ENCODE assay signal across 11 mouse cellular contexts in genomic region chr3:79903803-79904202, GRCm38 (mm10). TPM values are rescaled to one million over a fixed set of nuclear protein-coding genes. Genes with fewer than 3 reads are reported as not detected.
A peak's percentile ranks its signal among the peaks of the same experiment; 100 is the strongest.
DNase-seq lines count a peak whose midpoint lies in the region; ATAC-seq and TF ChIP-seq lines count a peak whose summit lies in the region.
"Had no signal": no experiment of that assay in that cellular context is flagged by ENCODE, and none has a peak within 500 bp of the region (broad histone marks: within the 10 kb centered on the region; RNA-seq: fewer than 3 reads in every experiment).

No protein-coding gene starts in this region.

- no peak for TF ChIP-seq POLR2A in liver, adult 2 months (IDR thresholded peaks at IDR 0.05; ENCODE audit: extremely low read depth, insufficient read depth, low read length)

- no peak for ATAC-seq in liver, postnatal 0 days
- peak; percentile 32; the same call in 1 of the 2 replicates for ATAC-seq in forebrain, postnatal 0 days
- peak; percentile 85 for ATAC-seq in hindbrain, postnatal 0 days
- ATAC-seq in activated CD4-positive, CD25-positive, alpha-beta regulatory T cell, adult 4 months: no peak
- no peak for ATAC-seq in CD4-positive, CD25-positive, alpha-beta regulatory T cell, adult 4 months
- ATAC-seq: inflammation-experienced regulatory T-cells, adult 6 months had no signal

- peak; percentile 24 for DNase-seq in adrenal gland, postnatal 14 days
- DNase-seq in adrenal gland, adult 2 months: no peak
- DNase-seq in liver, adult 2 months (ENCODE audit: extremely low read depth, low read depth, low spot score): peak; percentile 5
- DNase-seq in liver, postnatal 0 days: no peak
- DNase-seq in forebrain, postnatal 0 days: no peak
- DNase-seq in hindbrain, postnatal 0 days (ENCODE audit: low spot score): peak; percentile 62
- DNase-seq: cerebellum, adult 11 months had no signal

- no peak overlapping the region for H3K9ac ChIP-seq in liver, adult 2 months (ENCODE audit: low read depth, low read length)
- no peak overlapping the region for H3K9ac ChIP-seq in liver, postnatal 0 days (replicated peaks)
- H3K9ac ChIP-seq in forebrain, postnatal 0 days: no peak overlapping the region
- H3K9ac ChIP-seq in hindbrain, postnatal 0 days (replicated peaks; ENCODE audit: low read length): no peak overlapping the region
- H3K9ac ChIP-seq: limb, embryonic 15.5 days had no signal

- no peaks in the 10 kb centered on the region for H3K27me3 ChIP-seq in liver, adult 2 months (ENCODE audit: control insufficient read depth, insufficient read depth, low read length)
- H3K27me3 ChIP-seq in liver, postnatal 0 days (ENCODE audit: insufficient read depth, low read length): no peaks in the 10 kb centered on the region
- H3K27me3 ChIP-seq in forebrain, postnatal 0 days (ENCODE audit: insufficient read depth, low read length): no peaks in the 10 kb centered on the region
- no peaks in the 10 kb centered on the region for H3K27me3 ChIP-seq in hindbrain, postnatal 0 days (ENCODE audit: insufficient read depth, low read length)
- H3K27me3 ChIP-seq: limb, embryonic 15.5 days had no signal

- H3K79me2 ChIP-seq in liver, adult 2 months (ENCODE audit: control insufficient read depth, insufficient read depth, low read length): no peaks in the 10 kb centered on the region

- H3K4me1 ChIP-seq in liver, adult 2 months (ENCODE audit: control insufficient read depth, insufficient read depth, low read length): no peaks in the 10 kb centered on the region; the same call in 1 of the 2 replicates
- peaks cover 4% of the 10 kb centered on the region; the same call in 1 of the 2 replicates for H3K4me1 ChIP-seq in liver, postnatal 0 days (ENCODE audit: insufficient read depth)
- H3K4me1 ChIP-seq in forebrain, postnatal 0 days (ENCODE audit: insufficient read depth): no peaks in the 10 kb centered on the region
- 0 out of 2 replicates have a peak, but pooled peaks cover 9% of the 10 kb centered on the region for H3K4me1 ChIP-seq in hindbrain, postnatal 0 days (ENCODE audit: insufficient read depth, low read length)
- H3K4me1 ChIP-seq: limb, embryonic 15.5 days had no signal

- 75% methylated on average over 6 of the region's 6 CpGs for WGBS in liver, adult 2 months
- WGBS in liver, postnatal 0 days (ENCODE audit: insufficient replicate concordance): 72% methylated on average over 6 of the region's 6 CpGs
- WGBS in forebrain, postnatal 0 days: 23% methylated on average over 6 of the region's 6 CpGs
- 21% methylated on average over 6 of the region's 6 CpGs for WGBS in hindbrain, postnatal 0 days

- TF ChIP-seq EP300 in liver, postnatal 0 days (IDR thresholded peaks at IDR 0.05; ENCODE audit: low read depth): no peak

- H3K4me2 ChIP-seq in liver, postnatal 0 days (ENCODE audit: low read depth, low read length): no peak overlapping the region
- H3K4me2 ChIP-seq in forebrain, postnatal 0 days (ENCODE audit: low read depth): no peak overlapping the region
- no peak overlapping the region for H3K4me2 ChIP-seq in hindbrain, postnatal 0 days (ENCODE audit: low read depth, low read length)
- H3K4me2 ChIP-seq: limb, embryonic 15.5 days had no signal

- H3K4me3 ChIP-seq in liver, adult 2 months (ENCODE audit: insufficient read depth, low read depth, low read length): no peak overlapping the region
- no peak overlapping the region for H3K4me3 ChIP-seq in liver, postnatal 0 days (ENCODE audit: low read depth, low read length)
- no peak overlapping the region for H3K4me3 ChIP-seq in forebrain, postnatal 0 days (ENCODE audit: low read depth, low read length)
- no peak overlapping the region for H3K4me3 ChIP-seq in hindbrain, postnatal 0 days (ENCODE audit: low read length)
- H3K4me3 ChIP-seq: limb, embryonic 15.5 days had no signal

- no peaks in the 10 kb centered on the region for H3K36me3 ChIP-seq in liver, adult 2 months (ENCODE audit: control insufficient read depth, insufficient read depth, low read length)
- no peaks in the 10 kb centered on the region for H3K36me3 ChIP-seq in liver, postnatal 0 days (replicated peaks; ENCODE audit: insufficient read depth, low read length)
- no peaks in the 10 kb centered on the region for H3K36me3 ChIP-seq in forebrain, postnatal 0 days (ENCODE audit: insufficient read depth)
- no peaks in the 10 kb centered on the region for H3K36me3 ChIP-seq in hindbrain, postnatal 0 days (ENCODE audit: insufficient read depth, low read length)
- H3K36me3 ChIP-seq: limb, embryonic 15.5 days had no signal

- no peak for TF ChIP-seq CTCF in liver, adult 2 months (IDR thresholded peaks at IDR 0.05; ENCODE audit: low read depth, low read length)
- TF ChIP-seq CTCF in liver, postnatal 0 days (IDR thresholded peaks at IDR 0.05; ENCODE audit: low read depth): no peak
- no peak for TF ChIP-seq CTCF in forebrain, postnatal 0 days (IDR thresholded peaks at IDR 0.05; ENCODE audit: low read depth)
- no peak for TF ChIP-seq CTCF in hindbrain, postnatal 0 days (IDR thresholded peaks at IDR 0.05; ENCODE audit: low read depth)

- H3K27ac ChIP-seq in liver, adult 2 months (replicated peaks; ENCODE audit: insufficient read depth, low read depth, low read length): no peak overlapping the region
- no peak overlapping the region for H3K27ac ChIP-seq in liver, postnatal 0 days (ENCODE audit: low read depth)
- H3K27ac ChIP-seq in forebrain, postnatal 0 days (ENCODE audit: low read depth, low read length): no peak overlapping the region
- H3K27ac ChIP-seq in hindbrain, postnatal 0 days: peak overlapping the region; percentile 28; the same call in 1 of the 2 replicates
- H3K27ac ChIP-seq: limb, embryonic 15.5 days had no signal

- no peaks in the 10 kb centered on the region for H3K9me3 ChIP-seq in liver, postnatal 0 days (ENCODE audit: low read length)
- no peaks in the 10 kb centered on the region for H3K9me3 ChIP-seq in forebrain, postnatal 0 days (ENCODE audit: low read length)
- no peaks in the 10 kb centered on the region for H3K9me3 ChIP-seq in hindbrain, postnatal 0 days (ENCODE audit: low read length)
- H3K9me3 ChIP-seq: limb, embryonic 15.5 days had no signal

RNA-seq across cellular contexts. Expression of gene Fam198b, which starts 19.5 kb away (rescaled TPM):
- 27.3 and 31.0 TPM in 2 replicates for total RNA-seq in adrenal gland, postnatal 14 days (2021)
- 10 to 100 TPM in 1 of 2 experiments, 1 to 10 TPM in 1; 6.2 to 31.2 TPM for total RNA-seq in adrenal gland, adult 2 months (2021)
- polyA plus RNA-seq in adrenal gland, adult 2 months (2012; rRNA removed): 2.8 and 5.4 TPM in 2 replicates
- total RNA-seq in liver, adult 2 months (2014; rRNA removed): 0.37 and 0.94 TPM in 2 replicates
- polyA plus RNA-seq in liver, adult 2 months (2012; rRNA removed): 0.12 and 0.17 TPM in 2 replicates
- 0.35 and 0.47 TPM in 2 replicates for polyA plus RNA-seq in liver, postnatal 0 days (2015; fragmentation: Nextera tagmentation; extraction: Ambion mirVana)
- 1.3 and 2.1 TPM in 2 replicates for total RNA-seq in forebrain, postnatal 0 days (2014; rRNA removed)
- 0.87 and 1.1 TPM in 2 replicates for polyA plus RNA-seq in forebrain, postnatal 0 days (2015; fragmentation: Nextera tagmentation; extraction: Ambion mirVana)
- total RNA-seq in hindbrain, postnatal 0 days (2014; rRNA removed): 2.3 and 3.1 TPM in 2 replicates
- polyA plus RNA-seq in hindbrain, postnatal 0 days (2015; fragmentation: Nextera tagmentation; extraction: Ambion mirVana): 1.8 and 2.0 TPM in 2 replicates
- under 1 TPM in 1 of 2 experiments, not detected in 1; 0.09 TPM for polyA plus RNA-seq in activated CD4-positive, CD25-positive, alpha-beta regulatory T cell, adult 4 months (2017; shearing (Covaris generic))
- not detected for polyA plus RNA-seq in CD4-positive, CD25-positive, alpha-beta regulatory T cell, adult 4 months (2017; shearing (Covaris generic))

RNA-seq across cellular contexts. Expression of gene Tmem144, which starts 51.2 kb away (rescaled TPM):
- 8.6 and 11.0 TPM in 2 replicates for total RNA-seq in adrenal gland, postnatal 14 days (2021)
- total RNA-seq in adrenal gland, adult 2 months (2021): 10 to 100 TPM in 1 of 2 experiments, 1 to 10 TPM in 1; 9.0 to 14.6 TPM
- 1.5 and 2.1 TPM in 2 replicates for polyA plus RNA-seq in adrenal gland, adult 2 months (2012; rRNA removed)
- total RNA-seq in liver, adult 2 months (2014; rRNA removed): 3.6 and 4.5 TPM in 2 replicates
- 1.7 and 2.0 TPM in 2 replicates for polyA plus RNA-seq in liver, adult 2 months (2012; rRNA removed)
- 1.2 and 2.0 TPM in 2 replicates for polyA plus RNA-seq in liver, postnatal 0 days (2015; fragmentation: Nextera tagmentation; extraction: Ambion mirVana)
- total RNA-seq in forebrain, postnatal 0 days (2014; rRNA removed): 1.00 and 1.2 TPM in 2 replicates
- polyA plus RNA-seq in forebrain, postnatal 0 days (2015; fragmentation: Nextera tagmentation; extraction: Ambion mirVana): 1.4 and 2.6 TPM in 2 replicates
- total RNA-seq in hindbrain, postnatal 0 days (2014; rRNA removed): 2.6 and 2.7 TPM in 2 replicates
- polyA plus RNA-seq in hindbrain, postnatal 0 days (2015; fragmentation: Nextera tagmentation; extraction: Ambion mirVana): 3.1 and 3.2 TPM in 2 replicates
- polyA plus RNA-seq in activated CD4-positive, CD25-positive, alpha-beta regulatory T cell, adult 4 months (2017; shearing (Covaris generic)): not detected
- polyA plus RNA-seq in CD4-positive, CD25-positive, alpha-beta regulatory T cell, adult 4 months (2017; shearing (Covaris generic)): not detected

Comparison
In these comparisons a context has a peak if more than half of its experiments do, and no peak if none do; other contexts are left out.
1. DNase-seq: peak in adrenal gland, postnatal 14 days (single experiment), liver, adult 2 months (single experiment) and hindbrain, postnatal 0 days (single experiment); none in adrenal gland, adult 2 months (single experiment), liver, postnatal 0 days (single experiment) and forebrain, postnatal 0 days (single experiment).
2. ATAC-seq: peak in forebrain, postnatal 0 days (single experiment) and hindbrain, postnatal 0 days (single experiment); none in liver, postnatal 0 days (single experiment), activated CD4-positive, CD25-positive, alpha-beta regulatory T cell, adult 4 months (single experiment) and CD4-positive, CD25-positive, alpha-beta regulatory T cell, adult 4 months (single experiment).